Mouse (Mus musculus) stomach, embryonic 14.5 days (tissue): ENCODE measurements around the gene Gm20388. TPM values are rescaled to one million over a fixed set of nuclear protein-coding genes. Genes with fewer than 3 reads are reported as not detected.

Source experiments
- ATAC-seq: fragments of 200-750 bp; cut with Nextera tagmentation; 2 replicates; pipeline ENCODE4 v1.8.0; 2017; ENCODE audit warnings: low read depth, moderate TSS enrichment; ENCODE audit not compliant: insufficient number of reproducible peaks, insufficient read depth, low FRiP score
- H3K27ac ChIP-seq: fragments of 300-500 bp; sonication (generic); 2 replicates; pipeline ENCODE4 v1.5.1; 2014; ENCODE audit warnings: mild to moderate bottlenecking, low read length, moderate library complexity, mixed read lengths
- H3K27me3 ChIP-seq: fragments of 300-500 bp; sonication (generic); 2 replicates; pipeline ENCODE4 v1.6.1; 2014; ENCODE audit warnings: low read length, control low read depth, mixed read lengths; ENCODE audit not compliant: control insufficient read depth, insufficient read depth
- H3K36me3 ChIP-seq: fragments of 300-500 bp; sonication (generic); 2 replicates; pipeline ENCODE4 v1.6.1; 2014; ENCODE audit warnings: mild to moderate bottlenecking, control low read depth, low read length, moderate library complexity, mixed read lengths; ENCODE audit not compliant: control insufficient read depth, insufficient read depth
- H3K4me1 ChIP-seq: fragments of 300-500 bp; sonication (generic); 2 replicates; pipeline ENCODE4 v1.6.1; 2014; ENCODE audit warnings: low read length, control low read depth, mixed read lengths; ENCODE audit not compliant: control insufficient read depth, insufficient read depth
- H3K4me2 ChIP-seq: fragments of 300-500 bp; sonication (generic); replicated peaks from 2 replicates; pipeline ENCODE4 v1.6.1; 2014; ENCODE audit warnings: low read depth, low read length, control low read depth
- H3K4me3 ChIP-seq: fragments of 300-500 bp; sonication (generic); 2 replicates; pipeline ENCODE4 v1.5.1; 2014; ENCODE audit warnings: low read depth, low read length, control low read depth
- H3K9ac ChIP-seq: fragments of 300-500 bp; sonication (generic); replicated peaks from 2 replicates; pipeline ENCODE4 v1.6.1; 2014; ENCODE audit warnings: low read depth, mild to moderate bottlenecking, control low read depth, low read length, moderate library complexity, mixed read lengths
- H3K9me3 ChIP-seq: fragments of 300-500 bp; sonication (generic); 2 replicates; pipeline ENCODE4 v1.6.1; 2016; ENCODE audit warnings: low read depth, low read length, control low read depth; ENCODE audit not compliant: control insufficient read depth
- WGBS: fragments of 180-500 bp; shearing (Covaris S2); extraction: QIAGEN DNeasy Blood & Tissue Kit; methylation state at CpG from one replicate; pipeline ENCODE4 v1.1.7; 2014; 5-methylcytosine and 5-hydroxymethylcytosine counted together
- polyA plus RNA-seq: library from polyadenylated mRNA; unstranded; fragments of >200 nt; fragmentation: Nextera tagmentation; extraction: Ambion mirVana; gene quantifications from 2 replicates; pipeline ENCODE4 v1.2.1, GENCODE M21; 2014

Gm20388 gene
- polyA plus RNA-seq, 1 experiment from 2014 or later, result 11.4 TPM

DNA sequence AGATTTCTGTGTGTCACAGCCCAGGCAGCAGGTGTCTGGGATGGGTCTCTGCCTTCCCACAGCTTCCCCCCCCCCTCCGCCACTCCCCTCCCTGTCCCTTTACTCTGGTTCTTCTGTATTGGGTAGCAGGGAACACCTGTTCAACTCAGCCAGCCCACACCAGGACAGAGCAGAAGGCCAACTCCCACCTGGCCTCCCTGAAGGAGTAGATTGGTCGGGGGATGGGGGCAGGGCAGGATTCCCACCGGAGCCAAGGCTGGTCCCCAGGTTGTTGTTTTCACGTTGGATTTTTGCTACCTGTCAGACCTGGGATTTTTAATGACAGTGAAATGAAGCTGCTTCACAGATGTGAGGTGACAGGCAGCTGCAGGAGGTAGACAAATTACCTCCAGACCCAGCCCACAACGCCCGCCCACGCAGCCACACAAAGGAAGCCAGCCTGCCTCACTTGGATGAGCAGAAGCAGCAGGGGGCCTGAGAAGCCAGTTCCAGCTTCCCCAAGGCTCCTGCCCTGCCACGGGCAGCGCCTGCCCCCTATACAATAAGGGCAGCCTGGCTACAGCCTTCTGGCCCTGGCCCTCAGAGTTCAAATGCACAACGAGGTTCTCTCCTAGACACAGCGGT lies 2828.6 kb downstream of the Gm20388 start:
- H3K27me3 ChIP-seq, result no peaks in the 10 kb centered on the region
- H3K36me3 ChIP-seq, result no peaks in the 10 kb centered on the region
- no peak overlapping the region for H3K4me3 ChIP-seq
- no peak overlapping the region for H3K27ac ChIP-seq
- H3K9ac ChIP-seq, result no peak overlapping the region
- no peak overlapping the region for H3K4me2 ChIP-seq
- WGBS, result 18% methylated on average over 11 of the region's 11 CpGs
- H3K9me3 ChIP-seq, result no peaks in the 10 kb centered on the region
- H3K4me1 ChIP-seq, result 0 out of 2 replicates have a peak, but pooled peaks cover 4% of the 10 kb centered on the region
- no peak for ATAC-seq

DNA sequence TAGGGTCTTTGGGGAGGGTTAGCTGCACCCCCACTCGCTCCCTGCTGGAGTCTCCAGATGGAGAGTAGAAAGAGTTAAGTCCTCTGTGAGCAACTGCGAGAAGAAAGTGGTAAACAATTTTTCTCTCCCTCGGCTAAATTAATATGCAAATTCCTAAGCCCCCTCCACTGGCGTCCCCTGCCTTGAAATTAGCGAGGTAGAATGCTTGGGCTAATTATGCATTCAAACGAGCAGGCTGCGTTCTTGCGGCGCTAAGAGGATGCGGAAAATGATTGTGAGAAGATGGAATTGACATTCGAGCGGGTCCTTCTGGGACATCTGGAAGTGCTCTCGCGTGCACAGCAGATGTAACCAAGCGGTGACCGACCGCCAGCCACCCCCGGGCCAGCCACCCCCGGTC lies 2831.8 kb downstream of the Gm20388 start:
- 25% methylated on average over 19 of the region's 19 CpGs for WGBS
- Histone ChIP-seq H3K9ac (no peak overlapping the region), H3K4me3 (no peak overlapping the region), H3K27ac (no peak overlapping the region), H3K36me3 (no peaks in the 10 kb centered on the region), H3K4me1 (0 out of 2 replicates have a peak, but pooled peaks cover 4% of the 10 kb centered on the region), H3K27me3 (peaks cover 11% of the 10 kb centered on the region; the same call in 1 of the 2 replicates), H3K4me2 (no peak overlapping the region), H3K9me3 (no peaks in the 10 kb centered on the region)
- no peak for ATAC-seq

DNA sequence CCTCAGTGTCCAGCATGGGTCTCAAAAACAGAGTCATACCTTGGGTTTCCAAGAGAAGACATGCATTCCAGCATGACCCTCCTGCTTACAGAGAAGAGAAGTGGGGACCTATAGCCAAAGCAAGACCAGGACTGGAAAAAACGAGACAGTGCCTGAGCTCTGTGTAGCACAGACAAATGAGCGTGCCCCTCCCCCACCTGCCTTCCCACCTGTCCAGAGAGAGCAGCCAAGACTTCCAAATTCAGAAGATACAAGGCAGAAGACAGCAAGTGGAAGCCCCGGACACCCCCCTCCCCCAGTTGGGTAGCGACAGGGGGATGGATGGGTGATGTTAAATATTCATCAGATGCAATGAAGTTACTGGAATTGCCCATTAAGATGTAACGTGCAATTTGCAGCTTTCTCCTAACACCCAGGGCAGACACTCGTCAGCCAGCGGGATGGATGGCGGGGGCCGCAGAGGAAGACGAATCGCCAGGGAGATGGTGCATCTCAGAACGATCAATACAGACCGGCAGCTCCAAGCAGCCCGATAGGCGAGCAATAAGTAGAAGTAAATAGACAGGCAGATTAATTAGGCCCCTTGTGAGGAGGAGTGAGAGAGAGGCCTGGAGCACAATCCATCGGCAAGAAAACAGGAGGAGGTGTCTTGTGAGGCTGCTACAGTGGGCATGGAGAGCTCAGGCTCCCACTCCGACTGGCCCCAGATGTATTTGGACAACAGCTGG lies 2834.5 kb downstream of the Gm20388 start:
- Histone ChIP-seq H3K36me3 (no peaks in the 10 kb centered on the region), H3K4me1 (no peaks in the 10 kb centered on the region), H3K27me3 (peaks cover 11% of the 10 kb centered on the region; the same call in 1 of the 2 replicates), H3K4me3 (no peak overlapping the region), H3K27ac (no peak overlapping the region), H3K9me3 (no peaks in the 10 kb centered on the region), H3K9ac (no peak overlapping the region), H3K4me2 (no peak overlapping the region)
- ATAC-seq, result no peak
- 18% methylated on average over 17 of the region's 17 CpGs for WGBS

DNA sequence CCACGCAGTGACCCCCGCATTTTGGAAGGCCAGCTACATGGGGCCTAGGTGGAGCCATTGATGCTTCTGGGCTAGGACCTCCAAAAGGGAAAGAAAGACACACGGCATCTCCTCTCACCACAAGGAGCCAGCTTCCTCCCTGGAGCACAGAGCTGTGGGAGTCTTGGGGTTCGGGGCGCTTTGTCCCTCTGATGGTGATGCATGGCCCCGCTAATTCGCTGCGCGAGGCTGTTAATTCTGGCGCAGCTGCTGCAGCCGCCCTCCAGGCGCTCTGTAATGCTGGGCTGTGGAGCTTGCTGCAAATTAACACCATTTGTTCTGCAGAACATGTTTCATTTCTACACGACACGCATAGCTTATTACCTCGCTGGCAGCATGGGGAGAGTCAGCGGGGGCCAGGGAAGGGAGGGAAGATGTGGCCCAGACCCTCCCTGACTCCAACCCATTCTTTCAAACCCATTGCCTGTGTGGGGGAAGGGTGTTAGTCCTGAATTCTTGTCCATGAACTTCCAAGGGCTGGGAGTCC lies 2835.2 kb downstream of the Gm20388 start:
- Histone ChIP-seq H3K9me3 (no peaks in the 10 kb centered on the region), H3K27me3 (peaks cover 11% of the 10 kb centered on the region; the same call in 1 of the 2 replicates), H3K4me2 (no peak overlapping the region), H3K4me1 (no peaks in the 10 kb centered on the region), H3K27ac (no peak overlapping the region), H3K9ac (no peak overlapping the region), H3K4me3 (no peak overlapping the region), H3K36me3 (no peaks in the 10 kb centered on the region)
- ATAC-seq, result no peak
- 9% methylated on average over 16 of the region's 16 CpGs for WGBS

DNA sequence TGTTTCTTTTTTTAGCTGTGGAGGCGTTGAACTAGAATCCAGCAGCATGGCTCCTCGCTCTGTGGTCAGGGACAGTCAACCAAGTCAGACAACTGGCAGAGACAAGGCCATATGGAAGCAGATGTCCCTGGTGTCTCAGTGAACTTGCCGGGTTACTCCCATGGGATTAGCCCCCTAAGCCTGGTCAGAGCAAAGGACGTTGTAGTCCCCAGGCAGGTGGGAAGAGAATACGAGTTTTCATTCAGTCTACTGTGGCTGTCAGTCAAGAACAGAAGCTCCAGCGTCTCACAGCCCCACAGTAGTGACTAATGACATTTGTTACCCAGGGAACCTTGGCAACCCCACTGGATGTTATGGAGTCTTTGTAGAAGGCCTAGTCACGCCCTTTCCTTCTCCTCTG lies 2835.8 kb downstream of the Gm20388 start:
- H3K36me3 ChIP-seq, result no peaks in the 10 kb centered on the region
- H3K9ac ChIP-seq, result no peak overlapping the region
- no peaks in the 10 kb centered on the region for H3K4me1 ChIP-seq
- no peak overlapping the region for H3K4me3 ChIP-seq
- peaks cover 11% of the 10 kb centered on the region; the same call in 1 of the 2 replicates for H3K27me3 ChIP-seq
- H3K9me3 ChIP-seq, result no peaks in the 10 kb centered on the region
- no peak overlapping the region for H3K4me2 ChIP-seq
- no peak for ATAC-seq
- WGBS, result 57% methylated on average over 7 of the region's 7 CpGs
- no peak overlapping the region for H3K27ac ChIP-seq

DNA sequence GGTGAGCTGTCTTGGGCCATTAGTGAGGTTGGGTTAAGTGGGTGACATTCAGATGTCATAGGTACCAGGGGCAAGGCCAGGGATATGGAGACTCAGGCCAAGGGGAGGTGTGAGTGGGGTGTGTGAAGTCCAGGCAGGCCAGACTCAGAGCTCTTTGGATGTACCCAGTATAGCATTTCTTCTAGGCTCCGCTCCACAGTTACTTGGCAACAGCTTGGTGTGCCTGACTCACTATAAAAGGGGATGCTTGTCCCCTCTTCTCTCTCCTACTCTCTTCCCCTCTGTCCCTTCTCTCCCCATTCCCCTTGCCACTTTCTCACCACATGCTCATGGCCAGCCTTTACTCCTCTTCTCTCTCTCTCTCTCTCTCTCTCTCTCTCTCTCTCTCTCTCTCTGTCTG lies 2837.2 kb downstream of the Gm20388 start:
- Histone ChIP-seq H3K4me1 (no peaks in the 10 kb centered on the region), H3K4me2 (no peak overlapping the region), H3K9me3 (no peaks in the 10 kb centered on the region), H3K27me3 (peaks cover 11% of the 10 kb centered on the region; the same call in 1 of the 2 replicates), H3K36me3 (no peaks in the 10 kb centered on the region), H3K4me3 (no peak overlapping the region), H3K27ac (no peak overlapping the region), H3K9ac (no peak overlapping the region)
- 73% methylated on average over 1 of the region's 1 CpGs for WGBS
- ATAC-seq, result no peak

DNA sequence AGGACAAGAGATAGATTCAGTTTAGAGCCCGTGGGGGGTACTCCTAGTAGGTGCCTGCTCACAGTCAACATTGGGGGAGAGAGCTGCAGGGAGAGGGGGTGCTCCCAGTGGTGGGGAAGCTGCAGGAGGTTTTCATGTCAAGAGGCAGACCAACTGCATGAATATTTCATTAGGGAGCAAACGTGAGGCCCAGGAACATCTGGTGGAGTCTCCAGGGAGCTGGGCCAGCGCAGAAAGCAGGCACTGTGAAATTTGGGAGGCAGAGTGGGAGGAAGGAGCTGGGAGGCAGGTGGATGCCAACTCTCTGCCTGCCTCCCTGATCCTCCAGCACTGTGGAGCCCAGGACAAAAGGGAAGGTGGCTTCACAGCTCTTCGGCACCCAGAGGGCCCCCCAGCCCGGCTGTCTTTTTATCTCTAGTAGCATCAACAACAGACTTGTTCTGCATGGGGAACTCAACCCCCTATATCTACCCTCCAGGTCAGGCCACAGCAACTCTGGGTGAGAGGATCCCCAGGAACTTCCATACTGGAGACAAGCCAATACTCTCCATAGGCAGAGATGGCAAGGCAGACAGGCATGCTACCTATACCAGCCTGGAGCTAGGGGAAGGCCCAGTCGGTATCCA lies 2838.8 kb downstream of the Gm20388 start:
- 50% methylated on average over 6 of the region's 6 CpGs for WGBS
- Histone ChIP-seq H3K36me3 (no peaks in the 10 kb centered on the region), H3K27me3 (peaks cover 11% of the 10 kb centered on the region; the same call in 1 of the 2 replicates)

DNA sequence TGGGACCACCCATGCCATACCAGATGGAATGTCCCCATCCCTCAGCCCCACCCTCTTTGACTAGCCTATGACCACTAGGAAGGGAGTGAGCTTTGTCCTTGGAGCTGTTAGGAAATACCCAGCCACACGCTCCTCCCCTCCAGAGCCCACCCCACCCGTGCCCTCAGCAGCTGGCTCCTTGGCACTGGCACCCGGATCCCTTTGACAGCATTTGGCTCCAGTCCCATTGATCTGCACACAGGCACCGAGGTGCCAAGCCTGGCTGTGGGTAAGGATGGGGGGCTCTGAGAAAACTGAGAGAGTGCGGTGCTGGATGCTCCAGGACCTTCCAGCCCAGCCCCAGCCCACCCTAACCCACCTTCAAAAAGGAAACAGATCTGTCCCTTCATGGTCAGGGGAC lies 2840.7 kb downstream of the Gm20388 start:
- WGBS, result 68% methylated on average over 5 of the region's 5 CpGs
- no peak overlapping the region for H3K4me2 ChIP-seq
- H3K36me3 ChIP-seq, result no peaks in the 10 kb centered on the region
- no peak for ATAC-seq
- H3K4me1 ChIP-seq, result no peaks in the 10 kb centered on the region
- no peaks in the 10 kb centered on the region for H3K9me3 ChIP-seq
- H3K9ac ChIP-seq, result no peak overlapping the region
- H3K27ac ChIP-seq, result no peak overlapping the region
- H3K27me3 ChIP-seq, result peaks cover 6% of the 10 kb centered on the region; the same call in 1 of the 2 replicates
- no peak overlapping the region for H3K4me3 ChIP-seq

More for the DNA sequence above, 2838.8 kb downstream of the Gm20388 start:
- Histone ChIP-seq H3K4me2 (no peak overlapping the region), H3K4me1 (no peaks in the 10 kb centered on the region), H3K4me3 (no peak overlapping the region), H3K27ac (no peak overlapping the region), H3K9ac (no peak overlapping the region), H3K9me3 (no peaks in the 10 kb centered on the region)
- no peak for ATAC-seq
